Mouse (Mus musculus) gastrocnemius, postnatal 10 days (tissue): ENCODE measurements around the gene Ddx39. TPM values are rescaled to one million over a fixed set of nuclear protein-coding genes. Genes with fewer than 3 reads are reported as not detected.

Source experiments
- DNase-seq: peaks from one replicate; pipeline ENCODE4 v3.0.0; 2021; ENCODE audit warnings: mixed read lengths
- microRNA-seq, 2 experiments: library from miRNA; unstranded; fragments of <30 nt; microRNA quantifications; one replicate each; pipeline ENCODE4 v1.2.0; 2021
- total RNA-seq, 2 experiments: library from RNA; stranded (reverse); gene quantifications; 2 replicates each; pipeline ENCODE4 v1.2.3; 2021

The Ddx39 gene
- total RNA-seq, 2 experiments from 2014 or later: 19.4 to 20.6 TPM

DNA sequence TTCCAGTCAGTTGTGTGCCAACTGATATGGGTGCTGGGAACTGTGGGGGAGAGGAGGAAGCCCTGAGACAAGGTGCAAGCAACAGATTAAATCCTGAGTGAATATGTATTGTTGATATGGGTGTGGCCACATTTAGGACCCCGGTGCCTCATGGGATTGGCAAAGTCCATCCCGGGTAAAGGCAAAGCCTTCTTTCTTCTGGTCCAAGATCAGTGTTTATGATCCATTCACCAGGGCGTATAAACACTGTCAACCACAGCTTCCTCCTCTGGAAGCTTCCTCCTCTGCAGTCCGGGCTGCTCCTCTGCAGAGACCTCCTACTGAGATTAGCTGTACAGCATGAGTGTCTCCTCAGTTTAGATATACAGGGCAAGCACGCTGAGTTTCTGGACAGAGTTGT, 53.5 kb downstream of the Ddx39 start:
- no peak for DNase-seq

GRCm38 (mm10) chr8:83769720-83770119, 54.7 kb downstream of the Ddx39 start:
- no peak for DNase-seq

- no peak for DNase-seq
Observed at GRCm38 (mm10) chr8:83770669-83771068, 55.7 kb downstream of the Ddx39 start.

- no peak for DNase-seq
Observed at GRCm38 (mm10) chr8:83771791-83772190, 56.8 kb downstream of the Ddx39 start.

- peak; percentile 24 for DNase-seq
Observed at GRCm38 (mm10) chr8:83772701-83773451, 57.9 kb downstream of the Ddx39 start.

- DNase-seq: no peak
Observed at GRCm38 (mm10) chr8:83773452-83773846, 58.5 kb downstream of the Ddx39 start.

DNA sequence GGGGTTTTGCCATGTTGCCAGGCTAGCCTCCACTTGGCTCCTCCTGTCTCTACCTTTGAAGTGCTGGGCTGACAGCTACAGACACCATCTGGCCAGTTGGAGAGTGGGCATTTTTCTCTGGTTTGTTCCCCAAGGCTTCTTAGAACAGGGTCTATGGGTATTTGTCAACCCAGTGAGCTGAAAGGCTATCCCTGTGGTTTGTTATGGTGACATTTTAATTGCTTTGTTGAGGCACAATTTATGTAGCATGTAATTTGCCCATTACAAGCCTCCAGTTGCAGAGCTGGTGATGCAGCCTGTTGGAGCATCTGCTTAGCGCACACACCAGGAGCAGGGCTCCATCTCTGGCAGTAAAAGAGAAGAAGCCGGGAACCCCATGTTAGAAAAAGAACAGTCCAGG, 59.2 kb downstream of the Ddx39 start:
- no peak for DNase-seq

Small RNA genes lying within 50 kb of the gene (microRNA-seq; reads per million reads assigned to microRNA genes)
- 0 to 0.50 reads per million in 2 experiments for gene Mir1668

Other genes with a start within 250 kb of the Ddx39 start
- not detected for gene Olfr370, start 179.4 kb upstream of the Ddx39 start, total RNA-seq
- gene Ndufb7, start 148.5 kb upstream of the Ddx39 start, total RNA-seq: 100 to 1,000 TPM; 408 to 467 TPM
- 100 to 1,000 TPM; 422 to 448 TPM for gene Tecr, start 107.2 kb upstream of the Ddx39 start, total RNA-seq
- 10 to 100 TPM; 10.3 to 11.7 TPM for gene Dnajb1, start 107.0 kb upstream of the Ddx39 start, total RNA-seq
- 10 to 100 TPM; 28.0 to 34.5 TPM for gene Gipc1, start 62.5 kb upstream of the Ddx39 start, total RNA-seq
- gene Ptger1, start 48.5 kb upstream of the Ddx39 start, total RNA-seq: under 1 TPM; 0.14 to 0.38 TPM
- gene Pkn1, start 16.0 kb upstream of the Ddx39 start, total RNA-seq: 10 to 100 TPM; 53.4 to 54.7 TPM
- gene Adgre5, start 26.1 kb downstream of the Ddx39 start, total RNA-seq: 10 to 100 TPM; 40.6 to 59.8 TPM
- gene Adgrl1, start 184.9 kb downstream of the Ddx39 start, total RNA-seq: 10 to 100 TPM; 19.6 to 25.2 TPM
- gene Gm10644, start 240.0 kb downstream of the Ddx39 start, total RNA-seq: under 1 TPM in 1 of 2 experiments, not detected in 1; 0.32 TPM
- 1 to 10 TPM; 6.5 to 7.3 TPM for gene Asf1b, start 240.3 kb downstream of the Ddx39 start, total RNA-seq